Mouse (Mus musculus): ENCODE data around the gene Rdh16.
"Not testable (repeated sequence)": the region's sequence is repeated elsewhere in the genome, so short reads cannot be mapped to it uniquely, and the experiment has no call there.

Rdh16 gene

GRCm38 (mm10) chr10:127800891-127801290, at the start of gene Rdh16:
Gene Rdh16 (plus strand): TSS chr10:127801152.
- DNase-seq: peak; percentile 73

GRCm38 (mm10) chr10:127751548-127751947, 49.4 kb upstream of the Rdh16 start, which contains the start of gene Gpr182:
Gene Gpr182 (minus strand): TSS chr10:127751732.
- DNase-seq: peak; percentile 49

GRCm38 (mm10) chr10:127754566-127755166, 46.3 kb upstream of the Rdh16 start:
- DNase-seq: peak; percentile 29

GRCm38 (mm10) chr10:127755246-127755645, 45.7 kb upstream of the Rdh16 start:
- peak; percentile 7 for DNase-seq

- DNase-seq: peak; percentile 8
Observed at GRCm38 (mm10) chr10:127755770-127756468, 45.0 kb upstream of the Rdh16 start.

- DNase-seq: peak; percentile 0
Observed at GRCm38 (mm10) chr10:127759181-127760110, 41.5 kb upstream of the Rdh16 start, which contains the start of the genes Rdh1 and Rdh16f1. Gene Rdh1 (plus strand): TSS chr10:127759721. Gene Rdh16f1 (plus strand): TSS chr10:127759787.

- peak; percentile 2 for DNase-seq
Observed at GRCm38 (mm10) chr10:127762926-127763325, 38.0 kb upstream of the Rdh16 start.

- DNase-seq: peak; percentile 87
Observed at GRCm38 (mm10) chr10:127763914-127764680, 36.9 kb upstream of the Rdh16 start.

- peak; percentile 1 for DNase-seq
Observed at GRCm38 (mm10) chr10:127766564-127766963, 34.4 kb upstream of the Rdh16 start.

- DNase-seq: peak; percentile 3
Observed at GRCm38 (mm10) chr10:127776011-127776410, 24.9 kb upstream of the Rdh16 start, which contains the start of gene Rdh9. Gene Rdh9 (plus strand): TSS chr10:127776386.

- peak; percentile 1 for DNase-seq
Observed at GRCm38 (mm10) chr10:127782321-127782720, 18.6 kb upstream of the Rdh16 start.

- DNase-seq: peak; percentile 2
Observed at GRCm38 (mm10) chr10:127785411-127785810, 15.5 kb upstream of the Rdh16 start.

- peak; percentile 85 for DNase-seq
Observed at GRCm38 (mm10) chr10:127799295-127799694, 1.7 kb upstream of the Rdh16 start.

- DNase-seq: peak; percentile 14
Observed at GRCm38 (mm10) chr10:127801612-127802011, 660 bp downstream of the Rdh16 start.

GRCm38 (mm10) chr10:127802236-127802635, 1.3 kb downstream of the Rdh16 start:
- DNase-seq: peak; percentile 1

- peak; percentile 49 for DNase-seq
Observed at GRCm38 (mm10) chr10:127804416-127804815, 3.5 kb downstream of the Rdh16 start.

- DNase-seq: peak; percentile 49
Observed at GRCm38 (mm10) chr10:127815888-127816287, 14.9 kb downstream of the Rdh16 start.

- DNase-seq: peak; percentile 44
Observed at GRCm38 (mm10) chr10:127817268-127817910, 16.4 kb downstream of the Rdh16 start.

GRCm38 (mm10) chr10:127821806-127822205, 20.9 kb downstream of the Rdh16 start:
- not testable (repeated sequence) for DNase-seq

GRCm38 (mm10) chr10:127825386-127825785, 24.4 kb downstream of the Rdh16 start:
- peak; percentile 33 for DNase-seq

GRCm38 (mm10) chr10:127829121-127829520, 28.2 kb downstream of the Rdh16 start:
- DNase-seq: no peak

- peak; percentile 20 for DNase-seq
Observed at GRCm38 (mm10) chr10:127834186-127834585, 33.2 kb downstream of the Rdh16 start.

All from kidney, adult 11 months (tissue).